Mouse (Mus musculus): Measurements from ENCODE around the gene Zfp462. TPM values are rescaled to one million over a fixed set of nuclear protein-coding genes. Genes with fewer than 3 reads are reported as not detected.

Gene Zfp462
- polyA plus RNA-seq, 1 experiment, result 0.07 TPM

- Histone ChIP-seq H3K4me1 (ENCODE audit: control insufficient read depth, insufficient read depth, low read length) (peaks cover 32% of the 10 kb centered on the region), H3K4me3 (ENCODE audit: insufficient read depth, low read length) (no peak overlapping the region), H3K27ac (ENCODE audit: insufficient read depth, low read depth, low read length) (no peak overlapping the region)
- TF ChIP-seq POLR2A (IDR thresholded peaks at IDR 0.05; ENCODE audit: borderline replicate concordance, low read depth, low read length) (no peak), CTCF (IDR thresholded peaks at IDR 0.05; ENCODE audit: low read depth, low read length) (no peak)
These were observed 176.3 kb downstream of the Zfp462 start for GRCm38 (mm10) chr4:55121126-55121525.

- Histone ChIP-seq H3K4me1 (ENCODE audit: control insufficient read depth, insufficient read depth, low read length) (peaks cover 28% of the 10 kb centered on the region), H3K27ac (ENCODE audit: insufficient read depth, low read depth, low read length) (no peak overlapping the region), H3K4me3 (ENCODE audit: insufficient read depth, low read length) (no peak overlapping the region)
- TF ChIP-seq CTCF (IDR thresholded peaks at IDR 0.05; ENCODE audit: low read depth, low read length), result no peak
- TF ChIP-seq POLR2A (IDR thresholded peaks at IDR 0.05; ENCODE audit: borderline replicate concordance, low read depth, low read length), result no peak
These were observed 177.1 kb downstream of the Zfp462 start for GRCm38 (mm10) chr4:55121952-55122351.

GRCm38 (mm10) chr4:55124126-55124525 lies 179.3 kb downstream of the Zfp462 start:
- Histone ChIP-seq H3K4me3 (ENCODE audit: insufficient read depth, low read length) (no peak overlapping the region), H3K27ac (ENCODE audit: insufficient read depth, low read depth, low read length) (no peak overlapping the region), H3K4me1 (ENCODE audit: control insufficient read depth, insufficient read depth, low read length) (peaks cover 11% of the 10 kb centered on the region)
- no peak for TF ChIP-seq POLR2A (IDR thresholded peaks at IDR 0.05; ENCODE audit: borderline replicate concordance, low read depth, low read length)
- TF ChIP-seq CTCF (IDR thresholded peaks at IDR 0.05; ENCODE audit: low read depth, low read length), result no peak

- Histone ChIP-seq H3K4me1 (ENCODE audit: control insufficient read depth, insufficient read depth, low read length) (peaks cover 11% of the 10 kb centered on the region), H3K27ac (ENCODE audit: insufficient read depth, low read depth, low read length) (no peak overlapping the region), H3K4me3 (ENCODE audit: insufficient read depth, low read length) (no peak overlapping the region)
- TF ChIP-seq POLR2A (IDR thresholded peaks at IDR 0.05; ENCODE audit: borderline replicate concordance, low read depth, low read length) (no peak), CTCF (IDR thresholded peaks at IDR 0.05; ENCODE audit: low read depth, low read length) (no peak)
These were observed 180.3 kb downstream of the Zfp462 start for GRCm38 (mm10) chr4:55125048-55125737.

DNA sequence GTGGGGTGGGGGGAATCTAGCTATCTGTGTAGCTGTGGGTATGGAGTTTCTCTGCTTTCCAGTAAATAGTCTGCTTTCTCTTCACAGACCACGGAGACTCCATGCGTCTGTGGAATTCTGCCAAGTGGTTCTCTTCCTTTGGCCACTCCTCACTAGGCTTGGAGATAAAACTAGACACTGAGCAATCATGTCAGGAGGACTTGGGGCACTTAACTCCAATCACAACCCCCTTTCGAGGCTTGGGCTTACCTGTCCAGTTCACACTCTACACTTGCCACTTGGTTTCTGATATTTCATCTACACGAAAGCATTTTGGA lies 180.8 kb downstream of the Zfp462 start:
- no peak for TF ChIP-seq POLR2A (IDR thresholded peaks at IDR 0.05; ENCODE audit: borderline replicate concordance, low read depth, low read length)
- no peak for TF ChIP-seq CTCF (IDR thresholded peaks at IDR 0.05; ENCODE audit: low read depth, low read length)
- H3K27ac ChIP-seq (ENCODE audit: insufficient read depth, low read depth, low read length), result no peak overlapping the region
- no peak overlapping the region for H3K4me3 ChIP-seq (ENCODE audit: insufficient read depth, low read length)
- H3K4me1 ChIP-seq (ENCODE audit: control insufficient read depth, insufficient read depth, low read length), result peaks cover 11% of the 10 kb centered on the region

- no peak overlapping the region for H3K27ac ChIP-seq (ENCODE audit: insufficient read depth, low read depth, low read length)
- no peak for TF ChIP-seq POLR2A (IDR thresholded peaks at IDR 0.05; ENCODE audit: borderline replicate concordance, low read depth, low read length)
- no peak for TF ChIP-seq CTCF (IDR thresholded peaks at IDR 0.05; ENCODE audit: low read depth, low read length)
- no peak overlapping the region for H3K4me3 ChIP-seq (ENCODE audit: insufficient read depth, low read length)
These were observed 182.5 kb downstream of the Zfp462 start for GRCm38 (mm10) chr4:55127228-55127901.

GRCm38 (mm10) chr4:55128088-55128835 lies 183.4 kb downstream of the Zfp462 start:
- H3K4me3 ChIP-seq (ENCODE audit: insufficient read depth, low read length), result no peak overlapping the region
- no peak for TF ChIP-seq POLR2A (IDR thresholded peaks at IDR 0.05; ENCODE audit: borderline replicate concordance, low read depth, low read length)
- TF ChIP-seq CTCF (IDR thresholded peaks at IDR 0.05; ENCODE audit: low read depth, low read length), result no peak
- no peak overlapping the region for H3K27ac ChIP-seq (ENCODE audit: insufficient read depth, low read depth, low read length)
- peaks cover 9% of the 10 kb centered on the region for H3K4me1 ChIP-seq (ENCODE audit: control insufficient read depth, insufficient read depth, low read length)

More at GRCm38 (mm10) chr4:55127228-55127901, 182.5 kb downstream of the Zfp462 start:
- H3K4me1 ChIP-seq (ENCODE audit: control insufficient read depth, insufficient read depth, low read length), result peaks cover 11% of the 10 kb centered on the region

All from bone marrow macrophage, adult 2 months (primary cell).